Mouse (Mus musculus): ENCODE measurements at regions not wholly inside any gene's neighbourhood (a gene's known extent, or its start where the extent isn't known, plus 50 kb on each side); places are given as distances from the start of the nearest gene placed in this dataset.

DNA sequence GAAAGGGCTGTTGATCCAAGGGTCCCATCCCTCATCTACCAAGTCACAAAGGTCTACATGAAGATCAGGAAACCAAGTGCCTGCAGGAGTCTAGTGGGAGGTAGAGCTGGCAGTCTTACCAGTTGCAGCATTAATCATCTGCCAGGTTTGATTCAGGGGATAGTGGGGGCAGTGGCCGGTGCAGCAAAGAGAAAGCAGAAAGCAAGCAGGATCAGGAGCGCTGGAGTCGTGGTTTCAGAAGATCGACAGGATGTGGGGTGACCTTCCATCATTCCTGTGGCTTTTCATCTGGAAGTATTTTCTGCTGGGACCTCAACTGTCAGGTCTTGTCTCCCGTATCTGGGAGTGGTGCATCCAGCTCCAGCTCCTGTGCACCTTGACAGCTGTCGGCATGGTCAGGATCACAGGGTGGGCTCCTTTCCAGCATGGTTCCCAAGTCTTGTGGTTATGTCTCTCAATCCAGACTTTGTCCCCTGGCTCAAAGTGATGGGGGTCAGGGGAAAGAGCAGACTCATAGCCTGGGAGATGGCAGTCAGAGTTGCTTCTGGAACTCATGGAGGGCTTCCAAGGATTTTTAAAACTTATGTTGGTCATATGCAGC lies 51.2 kb upstream of the Fzd7 start:
- Histone ChIP-seq H3K9ac (ENCODE audit: low read length) (no peak overlapping the region), H3K4me3 (ENCODE audit: low read depth, low read length) (no peak overlapping the region), H3K9me3 (ENCODE audit: control insufficient read depth, low read length) (no peaks in the 10 kb centered on the region), H3K4me2 (ENCODE audit: low read depth, severe bottlenecking) (no peak overlapping the region), H3K27ac (replicated peaks; ENCODE audit: low read depth, low read length) (no peak overlapping the region), H3K4me1 (ENCODE audit: control insufficient read depth, insufficient read depth, low read length) (no peaks in the 10 kb centered on the region), H3K36me3 (ENCODE audit: control insufficient read depth, insufficient read depth, low read length) (no peaks in the 10 kb centered on the region), H3K27me3 (ENCODE audit: control insufficient read depth, insufficient read depth, low read length) (no peaks in the 10 kb centered on the region)
- DNase-seq (ENCODE audit: low spot score), result no peak
- WGBS, result 88% methylated on average over 6 of the region's 6 CpGs
- ATAC-seq (ENCODE audit: insufficient number of reproducible peaks, low FRiP score, low TSS enrichment, low read depth), result no peak

Measured in limb, embryonic 11.5 days (tissue).